In the genomic region with DNA sequence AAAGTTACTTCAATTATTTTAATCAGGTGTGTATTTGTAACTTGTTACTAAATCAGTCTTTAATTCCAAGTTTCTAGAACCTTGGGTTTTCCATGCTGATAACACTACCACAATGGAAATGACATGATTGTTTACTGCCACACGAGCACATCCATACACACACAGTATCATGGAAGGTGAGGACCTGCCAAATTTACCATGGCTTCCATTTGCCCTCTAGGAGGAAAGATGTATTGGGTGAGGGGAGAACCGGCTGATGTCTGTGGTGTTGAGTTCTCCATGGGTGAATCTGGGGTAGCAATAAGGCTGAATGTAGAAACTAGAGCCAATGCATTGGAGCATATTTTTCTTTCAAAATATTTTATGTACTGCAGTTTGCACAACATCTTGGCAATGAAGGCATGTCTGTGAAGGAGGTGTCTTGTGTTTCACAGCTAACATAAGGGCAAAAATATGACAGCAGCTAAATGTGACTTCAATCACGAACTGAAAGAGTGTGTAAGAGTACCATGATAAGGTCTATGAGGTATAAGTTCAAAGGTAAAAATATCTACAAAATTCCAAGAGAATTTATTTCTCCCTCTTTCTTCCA, we compare ENCODE assay signal across 13 mouse cellular contexts. TPM values are rescaled to one million over a fixed set of nuclear protein-coding genes. Genes with fewer than 3 reads are reported as not detected.
DNase-seq lines count a peak whose midpoint lies in the region; ATAC-seq and TF ChIP-seq lines count a peak whose summit lies in the region.
"Had no signal": no experiment of that assay in that cellular context is flagged by ENCODE, and none has a peak within 500 bp of the region (broad histone marks: within the 10 kb centered on the region; RNA-seq: fewer than 3 reads in every experiment).

No protein-coding gene starts in this region.

- H3K4me1 ChIP-seq in hindbrain, embryonic 16.5 days (ENCODE audit: control insufficient read depth, insufficient read depth, low read depth, low read length) = peaks cover 12% of the 10 kb centered on the region
- H3K4me1 ChIP-seq in hindbrain, embryonic 13.5 days (replicated peaks) = peaks cover 22% of the 10 kb centered on the region
- H3K4me1 ChIP-seq in forebrain, embryonic 16.5 days (replicated peaks; ENCODE audit: control insufficient read depth, insufficient read depth, low read length) = peaks cover 10% of the 10 kb centered on the region
- no peaks in the 10 kb centered on the region for H3K4me1 ChIP-seq in kidney, adult 2 months (ENCODE audit: control insufficient read depth, insufficient read depth, low read length)
- H3K4me1 ChIP-seq: embryonic facial prominence, embryonic 12.5 days had no signal

- no peaks in the 10 kb centered on the region for H3K9me3 ChIP-seq in hindbrain, embryonic 16.5 days (ENCODE audit: control insufficient read depth, low read length)
- no peaks in the 10 kb centered on the region for H3K9me3 ChIP-seq in hindbrain, embryonic 13.5 days
- H3K9me3 ChIP-seq in forebrain, embryonic 16.5 days (ENCODE audit: control insufficient read depth, low read length) = no peaks in the 10 kb centered on the region
- H3K9me3 ChIP-seq: embryonic facial prominence, embryonic 12.5 days; hindbrain, embryonic 10.5 days had no signal

- WGBS in hindbrain, embryonic 16.5 days = 86% methylated on average over 3 of the region's 3 CpGs
- WGBS in hindbrain, embryonic 13.5 days = 88% methylated on average over 3 of the region's 3 CpGs
- 66% methylated on average over 3 of the region's 3 CpGs for WGBS in forebrain, embryonic 16.5 days
- WGBS in kidney, adult 2 months = 77% methylated on average over 3 of the region's 3 CpGs

- H3K4me2 ChIP-seq in hindbrain, embryonic 16.5 days (ENCODE audit: low read length) = no peak overlapping the region
- H3K4me2 ChIP-seq in hindbrain, embryonic 13.5 days = no peak overlapping the region
- no peak overlapping the region for H3K4me2 ChIP-seq in forebrain, embryonic 16.5 days (ENCODE audit: low read length)
- H3K4me2 ChIP-seq: embryonic facial prominence, embryonic 12.5 days; midbrain, embryonic 11.5 days had no signal

- H3K27me3 ChIP-seq in hindbrain, embryonic 16.5 days (replicated peaks; ENCODE audit: control insufficient read depth, insufficient read depth, low read length) = no peaks in the 10 kb centered on the region
- H3K27me3 ChIP-seq in hindbrain, embryonic 13.5 days = no peaks in the 10 kb centered on the region
- H3K27me3 ChIP-seq in forebrain, embryonic 16.5 days (replicated peaks; ENCODE audit: control insufficient read depth, insufficient read depth, low read length) = no peaks in the 10 kb centered on the region
- no peaks in the 10 kb centered on the region for H3K27me3 ChIP-seq in kidney, adult 2 months (replicated peaks; ENCODE audit: control insufficient read depth, insufficient read depth, low read length)
- H3K27me3 ChIP-seq: embryonic facial prominence, embryonic 12.5 days had no signal

- H3K36me3 ChIP-seq in hindbrain, embryonic 16.5 days (ENCODE audit: control insufficient read depth, insufficient read depth, low read length) = no peaks in the 10 kb centered on the region
- no peaks in the 10 kb centered on the region for H3K36me3 ChIP-seq in hindbrain, embryonic 13.5 days
- no peaks in the 10 kb centered on the region for H3K36me3 ChIP-seq in forebrain, embryonic 16.5 days (ENCODE audit: control insufficient read depth, insufficient read depth)
- H3K36me3 ChIP-seq in kidney, adult 2 months (ENCODE audit: control insufficient read depth, insufficient read depth, low read length) = no peaks in the 10 kb centered on the region
- H3K36me3 ChIP-seq: embryonic facial prominence, embryonic 12.5 days; hindbrain, embryonic 10.5 days had no signal

- DNase-seq in frontal cortex, postnatal 25 days (ENCODE audit: low spot score in 2 of 2) = no peak
- peak; percentile 21 for DNase-seq in 3T3-L1 (ENCODE audit: low read depth, low spot score)
- no peak for DNase-seq in kidney, adult 2 months
- DNase-seq: B cell, adult 2 months; kidney, adult 11 months; thymus, postnatal 14 days had no signal

- ATAC-seq in frontal cortex, adult (ENCODE audit: low TSS enrichment) = peak; percentile 89
- ATAC-seq in hindbrain, embryonic 16.5 days = no peak
- ATAC-seq in hindbrain, embryonic 13.5 days (ENCODE audit: low FRiP score) = no peak
- peak; percentile 74 for ATAC-seq in forebrain, embryonic 16.5 days

- H3K4me3 ChIP-seq in hindbrain, embryonic 16.5 days (ENCODE audit: low read length) = no peak overlapping the region
- no peak overlapping the region for H3K4me3 ChIP-seq in hindbrain, embryonic 13.5 days
- H3K4me3 ChIP-seq in forebrain, embryonic 16.5 days (replicated peaks; ENCODE audit: low read length) = no peak overlapping the region
- H3K4me3 ChIP-seq in kidney, adult 2 months (ENCODE audit: insufficient read depth, low read depth, low read length) = no peak overlapping the region
- H3K4me3 ChIP-seq: embryonic facial prominence, embryonic 12.5 days; hindbrain, embryonic 10.5 days had no signal

- 0 out of 2 replicates have a peak overlapping the region, but pooled peaks have one; percentile 23 for H3K27ac ChIP-seq in hindbrain, embryonic 16.5 days (ENCODE audit: low read depth, low read length)
- no peak overlapping the region for H3K27ac ChIP-seq in hindbrain, embryonic 13.5 days
- H3K27ac ChIP-seq in forebrain, embryonic 16.5 days (ENCODE audit: low read length) = no peak overlapping the region
- H3K27ac ChIP-seq in kidney, adult 2 months (ENCODE audit: insufficient read depth, low read depth, low read length) = no peak overlapping the region; the same call in 1 of the 2 replicates
- H3K27ac ChIP-seq: embryonic facial prominence, embryonic 12.5 days; hindbrain, embryonic 10.5 days had no signal

- no peak for TF ChIP-seq POLR2A in kidney, adult 2 months (IDR thresholded peaks at IDR 0.05; ENCODE audit: low read depth, low read length)

- no peak for TF ChIP-seq CTCF in kidney, adult 2 months (conservative IDR thresholded peaks at IDR 0.05; ENCODE audit: insufficient read depth, insufficient read length, low read depth, low read length)

- H3K9ac ChIP-seq in hindbrain, embryonic 16.5 days (ENCODE audit: low read depth, low read length) = no peak overlapping the region
- H3K9ac ChIP-seq in hindbrain, embryonic 13.5 days = no peak overlapping the region
- no peak overlapping the region for H3K9ac ChIP-seq in forebrain, embryonic 16.5 days (replicated peaks; ENCODE audit: low read depth, low read length)
- H3K9ac ChIP-seq: embryonic facial prominence, embryonic 12.5 days had no signal

RNA-seq across cellular contexts. Expression of gene Mtmr2, which starts 54.4 kb away (rescaled TPM):
- 52.9 and 55.6 TPM in 2 replicates for polyA plus RNA-seq in hindbrain, embryonic 16.5 days (2015; fragmentation: Nextera tagmentation; extraction: Ambion mirVana)
- 54.9 and 57.8 TPM in 2 replicates for polyA plus RNA-seq in hindbrain, embryonic 13.5 days (2015; fragmentation: Nextera tagmentation; extraction: Ambion mirVana)
- 65.7 and 67.0 TPM in 2 replicates for polyA plus RNA-seq in forebrain, embryonic 16.5 days (2015; fragmentation: Nextera tagmentation; extraction: Ambion mirVana)
- 25.2 and 32.2 TPM in 2 replicates for polyA plus RNA-seq in kidney, adult 2 months (2012; rRNA removed)

Comparison
In these comparisons a context has a peak if more than half of its experiments do, and no peak if none do; other contexts are left out.
1. ATAC-seq: peak in frontal cortex, adult (single experiment) and forebrain, embryonic 16.5 days (single experiment); none in hindbrain, embryonic 16.5 days (single experiment) and hindbrain, embryonic 13.5 days (single experiment).